Mouse (Mus musculus) adrenal gland, postnatal 14 days (tissue): ENCODE measurements around the gene Ly86. TPM values are rescaled to one million over a fixed set of nuclear protein-coding genes. Genes with fewer than 3 reads are reported as not detected.

Experiments
- DNase-seq: peaks from one replicate; pipeline ENCODE4 v3.0.0; 2021; ENCODE audit warnings: mixed read lengths
- total RNA-seq: library from RNA; stranded (reverse); gene quantifications from 2 replicates; pipeline ENCODE4 v1.2.3, GENCODE M21; 2021

Ly86 gene
- total RNA-seq, 1 experiment from 2014 or later = 3.0 TPM

GRCm38 (mm10) chr13:37353868-37354267 lies 8.9 kb downstream of the Ly86 start:
- DNase-seq = no peak

GRCm38 (mm10) chr13:37354432-37354831 lies 9.4 kb downstream of the Ly86 start:
- no peak for DNase-seq

GRCm38 (mm10) chr13:37355642-37356331 lies 10.8 kb downstream of the Ly86 start:
- DNase-seq = no peak

DNA sequence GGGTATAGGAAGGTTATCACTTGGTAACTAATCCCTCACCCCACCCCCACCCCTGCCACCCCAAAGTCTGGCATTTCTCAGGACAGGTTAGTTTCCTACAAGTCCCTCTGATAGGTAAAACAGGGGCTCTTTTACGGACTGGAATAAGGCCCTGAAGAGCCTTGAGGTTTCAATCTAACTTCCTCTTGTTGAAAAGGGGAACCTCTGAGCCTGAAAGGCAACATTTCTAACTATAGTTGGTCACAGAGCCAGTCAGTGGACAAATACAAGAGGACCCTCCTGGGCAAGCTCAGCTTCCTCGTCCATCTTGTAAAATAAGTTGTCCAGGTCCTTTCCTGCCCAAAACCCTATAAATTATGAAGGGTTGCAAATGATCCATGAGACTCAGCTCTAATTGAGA lies 11.5 kb downstream of the Ly86 start:
- DNase-seq = no peak

DNA sequence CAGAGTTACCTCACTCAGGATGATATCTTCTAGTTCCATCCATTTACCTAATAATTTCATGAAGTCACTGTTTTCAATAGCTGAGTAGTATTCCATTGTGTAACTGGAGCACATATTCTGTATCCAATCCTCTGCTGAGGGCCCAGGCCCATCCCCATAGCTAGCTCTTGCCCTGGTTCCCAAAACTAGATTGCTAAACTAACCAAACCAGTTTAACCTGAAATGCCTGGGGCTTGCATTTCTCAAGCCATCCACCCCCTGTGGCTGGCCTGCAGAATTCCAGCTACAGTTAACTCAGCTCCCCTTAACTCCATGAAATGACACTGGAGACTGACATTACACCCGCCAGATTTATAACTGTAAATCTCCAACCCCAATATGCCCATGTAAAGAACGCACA lies 13.1 kb downstream of the Ly86 start:
- DNase-seq = no peak

- DNase-seq = no peak
Observed at GRCm38 (mm10) chr13:37361249-37361648, 16.2 kb downstream of the Ly86 start.

- no peak for DNase-seq
Observed at GRCm38 (mm10) chr13:37364351-37364750, 19.3 kb downstream of the Ly86 start.

DNA sequence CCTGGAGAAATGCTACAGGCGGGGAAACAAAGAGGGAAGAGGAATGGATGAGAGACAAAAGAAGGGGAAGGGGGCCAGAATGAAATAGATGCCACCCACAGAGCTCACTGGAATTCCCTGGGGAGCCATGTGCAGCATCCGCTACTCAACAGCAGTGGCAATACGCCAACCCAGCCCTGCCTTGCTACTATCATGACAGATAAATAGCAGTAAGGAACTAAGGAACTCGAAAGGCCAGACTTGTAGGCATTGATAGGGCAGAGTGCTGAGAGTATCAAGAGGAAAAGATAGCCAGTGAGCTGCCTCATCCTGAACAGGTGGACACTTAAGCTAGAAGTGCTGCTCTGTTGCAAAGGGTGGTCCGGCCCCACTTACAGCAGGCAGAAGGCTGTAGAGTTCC lies 31.4 kb downstream of the Ly86 start:
- DNase-seq = no peak

DNA sequence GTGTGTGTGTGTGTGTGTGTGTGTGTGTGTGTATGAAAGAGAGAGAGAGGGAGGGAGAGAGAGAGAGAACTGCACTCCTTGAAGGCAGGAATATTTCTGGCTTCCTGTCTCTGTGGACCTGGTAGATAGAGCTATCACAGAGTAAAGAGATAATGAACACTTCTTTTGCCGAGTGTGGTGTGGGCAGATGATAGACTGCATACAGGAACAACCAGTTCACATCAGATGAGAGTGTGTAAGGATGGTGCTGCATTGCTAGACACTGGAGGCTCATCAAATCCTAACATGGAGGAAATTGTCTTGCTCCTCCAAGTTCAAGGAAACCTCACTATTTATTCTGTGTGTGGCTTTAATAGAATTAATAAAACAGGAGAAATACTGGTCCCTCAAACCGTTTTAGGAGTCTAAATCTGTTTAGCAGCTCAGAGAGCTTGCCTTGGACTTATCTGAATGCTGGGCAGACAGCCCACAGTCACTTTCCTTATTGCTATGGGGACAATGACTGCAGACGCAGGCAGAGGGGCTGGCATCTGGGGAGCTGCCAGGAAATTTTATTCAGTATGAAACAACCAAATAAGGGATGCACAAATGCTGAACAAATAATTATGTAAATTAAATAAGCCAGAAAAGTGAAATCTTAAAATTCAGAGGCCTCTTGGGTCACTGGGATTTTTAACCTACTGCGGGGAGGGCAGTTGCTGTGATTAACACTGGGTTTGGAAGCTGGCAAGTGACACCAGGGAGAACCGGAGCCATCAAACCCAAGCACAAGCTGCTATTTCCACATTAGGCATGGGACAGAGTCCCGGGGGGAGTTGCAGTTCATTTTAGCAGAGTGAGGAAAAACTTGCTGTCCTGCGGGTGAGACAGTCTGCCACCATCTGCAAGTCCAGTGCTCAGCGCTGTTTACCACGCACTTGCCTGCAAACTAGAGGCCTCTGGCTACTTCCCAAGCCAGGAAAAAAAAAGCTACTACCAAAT lies 43.5 kb downstream of the Ly86 start:
- peak; percentile 54 for DNase-seq

DNA sequence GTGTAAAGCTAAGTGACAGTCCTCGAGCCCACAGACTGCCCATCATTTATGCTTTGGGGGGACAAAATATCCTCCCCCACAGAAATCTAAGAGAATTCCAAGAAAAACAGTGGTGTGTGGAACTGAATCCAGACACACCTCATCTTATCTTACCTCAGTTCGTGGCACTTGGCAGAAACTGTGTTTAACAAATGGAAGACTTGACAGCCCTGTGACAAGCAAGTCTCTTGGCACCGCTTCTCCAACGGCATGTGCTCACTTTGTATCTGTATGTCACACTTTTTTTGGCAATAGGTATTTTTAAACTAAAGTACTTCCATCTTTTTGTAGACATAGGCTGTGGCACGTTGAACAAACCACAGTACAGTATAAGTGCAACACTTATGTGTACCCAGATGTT lies 44.3 kb downstream of the Ly86 start:
- no peak for DNase-seq

DNA sequence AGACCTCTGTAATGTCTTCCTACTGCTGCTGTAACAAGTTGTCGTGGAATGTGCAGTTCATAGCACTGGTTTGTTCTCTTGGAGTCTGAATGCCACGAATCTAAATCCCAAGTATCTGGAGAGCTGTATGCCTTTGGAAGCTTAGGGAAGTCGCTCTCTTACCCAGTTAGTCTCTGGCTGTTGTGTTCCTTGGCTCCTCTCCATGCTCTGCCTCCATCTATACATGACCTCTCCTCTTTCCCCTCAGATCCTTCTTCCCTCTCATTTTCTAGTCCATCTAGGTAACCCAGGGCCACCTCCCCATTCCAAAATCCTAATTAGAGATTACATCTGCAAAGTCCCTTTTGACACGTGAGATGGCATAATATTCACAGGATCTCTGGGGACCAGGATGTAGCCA lies 53.8 kb downstream of the Ly86 start:
- DNase-seq = no peak

DNA sequence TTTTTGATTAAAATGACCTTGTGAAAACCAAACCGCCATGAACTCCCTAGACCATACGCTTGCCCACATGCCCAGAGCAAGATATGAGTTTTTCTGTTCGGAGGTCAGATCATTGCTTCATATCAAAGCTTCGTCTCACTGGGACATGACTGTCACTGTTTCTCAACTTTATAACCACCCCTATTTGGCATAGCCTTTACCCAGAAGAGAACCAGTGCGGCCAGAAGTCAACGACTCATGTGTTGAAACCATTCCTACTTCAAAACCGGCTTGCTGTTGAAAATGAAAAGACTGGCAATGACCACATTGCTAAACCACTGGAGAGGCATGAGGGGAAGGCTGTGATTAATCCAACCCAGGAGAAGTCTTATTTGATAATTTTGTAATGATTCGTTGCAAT lies 54.3 kb downstream of the Ly86 start:
- peak; percentile 18 for DNase-seq

- DNase-seq = no peak
Observed at GRCm38 (mm10) chr13:37402421-37402820, 57.4 kb downstream of the Ly86 start.

- DNase-seq = no peak
Observed at GRCm38 (mm10) chr13:37403708-37404107, 58.7 kb downstream of the Ly86 start.

DNA sequence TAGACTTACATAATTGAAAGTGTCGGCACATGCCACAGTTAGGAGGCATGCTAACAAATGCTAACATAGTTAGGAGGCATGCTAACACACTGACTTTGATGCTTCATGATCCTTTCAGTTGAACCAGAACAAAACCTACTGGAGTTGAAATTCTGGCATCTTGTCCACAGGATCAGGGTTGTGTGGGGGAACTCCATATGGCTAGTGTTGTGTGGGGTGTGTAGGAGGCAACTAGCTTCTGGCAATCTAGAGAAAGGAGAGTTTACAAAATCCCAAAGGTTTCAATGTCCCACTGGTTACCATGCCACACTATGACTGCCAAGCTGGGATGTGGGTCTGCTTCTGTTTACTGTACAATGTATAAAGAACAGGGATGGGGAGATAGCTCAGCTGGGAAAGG lies 70.7 kb downstream of the Ly86 start:
- DNase-seq = no peak

- DNase-seq = no peak
Observed at GRCm38 (mm10) chr13:37423416-37423815, 78.4 kb downstream of the Ly86 start.

GRCm38 (mm10) chr13:37424904-37425303 lies 79.9 kb downstream of the Ly86 start:
- DNase-seq = no peak

DNA sequence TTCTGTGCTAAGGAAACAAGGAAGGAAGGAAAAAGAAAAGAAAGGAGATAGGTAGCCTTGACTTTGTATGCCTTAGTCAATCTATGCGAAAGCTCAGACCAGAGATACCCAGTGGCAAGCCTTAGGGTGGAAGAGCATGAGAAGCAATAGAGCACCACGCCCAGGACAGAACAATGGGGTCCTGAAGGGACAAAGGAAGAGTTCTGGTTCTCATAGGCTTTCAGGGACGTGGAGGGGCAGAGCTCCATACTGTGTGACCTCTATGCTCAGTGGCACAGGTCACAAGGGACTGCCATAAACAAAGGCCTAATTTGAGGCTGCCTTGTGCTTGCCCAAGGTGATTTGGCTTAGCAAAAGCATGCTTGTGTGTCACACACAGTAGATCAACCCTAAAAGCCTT lies 80.4 kb downstream of the Ly86 start:
- DNase-seq = no peak

DNA sequence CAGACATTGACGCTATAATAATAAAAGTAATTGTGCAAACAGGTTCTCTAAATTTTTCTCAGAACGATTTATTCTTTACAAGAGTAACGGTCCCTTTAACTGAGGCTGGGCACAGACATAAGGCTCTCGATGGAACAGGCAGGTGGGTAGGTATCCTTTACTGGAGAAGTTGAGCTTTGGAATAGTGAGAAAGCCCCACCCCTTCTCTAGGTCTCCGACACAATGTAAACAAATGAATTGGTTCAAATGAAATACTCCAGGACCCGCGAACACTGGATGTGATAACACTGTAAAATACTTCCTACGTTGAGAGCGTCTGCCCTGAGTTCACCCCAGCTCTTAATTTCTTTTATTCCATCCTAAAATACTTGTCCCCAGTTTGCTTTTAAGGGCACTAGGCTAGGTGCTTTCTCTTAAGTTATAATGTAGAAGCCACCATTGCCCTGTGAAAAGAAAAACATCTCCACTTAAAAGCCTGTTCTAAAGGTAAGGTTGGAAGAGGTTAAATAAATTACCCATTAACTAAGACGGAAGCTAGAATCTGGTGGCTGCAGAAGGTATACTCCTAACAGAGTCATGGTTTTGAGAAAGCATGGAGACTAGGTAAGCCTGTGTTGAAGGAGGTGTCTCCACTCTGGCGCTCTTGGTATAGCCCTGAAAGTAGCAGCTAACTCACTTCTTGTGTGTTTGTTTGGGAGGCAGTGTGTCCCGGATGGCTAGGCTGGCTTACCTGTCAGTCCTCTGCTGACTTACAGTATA lies 81.7 kb downstream of the Ly86 start:
- DNase-seq = no peak

DNA sequence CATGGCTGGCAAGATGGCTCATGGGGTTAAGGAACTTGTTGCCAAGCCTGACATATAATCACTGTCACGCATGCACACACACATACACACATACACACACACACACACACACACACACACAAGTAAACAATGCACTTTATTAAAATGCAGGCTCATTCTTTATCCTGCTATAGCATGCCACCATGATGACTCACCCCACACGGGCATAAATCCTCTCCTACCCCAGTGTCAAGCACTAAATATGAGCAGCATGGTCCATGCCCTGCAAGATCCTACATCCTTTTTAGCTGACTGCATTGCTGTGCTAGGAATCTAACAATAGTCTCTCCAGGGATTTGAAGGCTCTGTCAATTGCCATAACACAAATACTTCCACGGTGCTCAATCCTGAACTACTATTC lies 83.5 kb downstream of the Ly86 start:
- DNase-seq = no peak

- no peak for DNase-seq
Observed at GRCm38 (mm10) chr13:37429661-37430271, 84.8 kb downstream of the Ly86 start.

- no peak for DNase-seq
Observed at GRCm38 (mm10) chr13:37431707-37432106, 86.7 kb downstream of the Ly86 start.
